Mouse (Mus musculus): Measurements from ENCODE around the gene Meis2. TPM values are rescaled to one million over a fixed set of nuclear protein-coding genes. Genes with fewer than 3 reads are reported as not detected.

Meis2 gene
- polyA plus RNA-seq, 1 experiment from 2014 or later = 65.7 TPM

DNA sequence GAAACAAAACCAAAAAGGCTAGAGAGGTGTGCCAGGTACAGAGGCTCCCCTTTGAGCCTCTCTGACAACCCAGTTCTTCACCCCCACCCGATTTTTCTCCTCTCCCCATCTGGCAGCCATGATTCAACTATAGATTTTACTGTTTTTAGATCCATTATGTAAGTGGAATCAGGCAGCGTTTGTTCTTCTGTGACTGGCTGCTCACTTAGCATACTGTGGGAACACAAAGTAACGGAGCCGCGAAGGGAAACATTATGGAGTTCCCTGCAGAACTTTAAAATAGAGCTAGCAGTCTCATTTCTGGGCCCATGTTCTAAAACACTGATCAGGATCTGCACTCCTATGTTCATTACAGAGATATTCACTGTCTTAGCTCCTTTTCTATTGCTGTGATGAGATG, 243.3 kb downstream of the Meis2 start:
- H3K4me3 ChIP-seq = no peak overlapping the region
- DNase-seq (ENCODE audit: low spot score) = no peak
- 92% methylated on average over 5 of the region's 5 CpGs for WGBS

GRCm38 (mm10) chr2:115817959-115818358, 247.7 kb downstream of the Meis2 start:
- H3K27ac ChIP-seq = no peak overlapping the region
- H3K9me3 ChIP-seq (replicated peaks) = no peaks in the 10 kb centered on the region
- no peak overlapping the region for H3K4me3 ChIP-seq
- peaks cover 16% of the 10 kb centered on the region for H3K4me1 ChIP-seq
- no peaks in the 10 kb centered on the region for H3K36me3 ChIP-seq
- 91% methylated on average over 6 of the region's 6 CpGs for WGBS
- DNase-seq (ENCODE audit: low spot score) = no peak
- H3K27me3 ChIP-seq (ENCODE audit: low read depth, poor library complexity, severe bottlenecking) = no peaks in the 10 kb centered on the region

More for the DNA sequence above, 243.3 kb downstream of the Meis2 start:
- H3K27me3 ChIP-seq (ENCODE audit: low read depth, poor library complexity, severe bottlenecking) = no peaks in the 10 kb centered on the region
- H3K27ac ChIP-seq = no peak overlapping the region
- H3K9me3 ChIP-seq (replicated peaks) = no peaks in the 10 kb centered on the region
- no peaks in the 10 kb centered on the region for H3K4me1 ChIP-seq
- H3K36me3 ChIP-seq = no peaks in the 10 kb centered on the region

DNA sequence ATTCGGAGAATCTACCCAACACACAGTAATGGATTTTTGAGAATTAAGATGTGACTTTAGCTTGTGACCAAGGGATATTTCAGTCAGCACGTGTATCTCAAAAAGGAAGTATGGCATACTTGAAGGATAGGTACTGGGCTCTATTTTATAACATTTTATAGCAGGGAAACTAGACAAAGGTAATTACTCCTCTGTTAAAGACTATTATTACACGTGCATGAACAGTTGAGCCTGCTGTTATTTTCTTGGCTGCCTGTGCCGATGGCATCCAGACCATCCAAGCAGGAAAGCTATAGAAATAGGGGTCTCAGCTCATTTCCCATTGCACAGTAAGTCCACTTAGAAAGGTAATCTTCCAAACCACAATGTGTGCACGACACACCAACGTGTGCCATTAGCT, 251.9 kb downstream of the Meis2 start:
- no peaks in the 10 kb centered on the region for H3K9me3 ChIP-seq (replicated peaks)
- WGBS = 46% methylated on average over 6 of the region's 6 CpGs
- peak overlapping the region; percentile 39 for H3K4me3 ChIP-seq

DNA sequence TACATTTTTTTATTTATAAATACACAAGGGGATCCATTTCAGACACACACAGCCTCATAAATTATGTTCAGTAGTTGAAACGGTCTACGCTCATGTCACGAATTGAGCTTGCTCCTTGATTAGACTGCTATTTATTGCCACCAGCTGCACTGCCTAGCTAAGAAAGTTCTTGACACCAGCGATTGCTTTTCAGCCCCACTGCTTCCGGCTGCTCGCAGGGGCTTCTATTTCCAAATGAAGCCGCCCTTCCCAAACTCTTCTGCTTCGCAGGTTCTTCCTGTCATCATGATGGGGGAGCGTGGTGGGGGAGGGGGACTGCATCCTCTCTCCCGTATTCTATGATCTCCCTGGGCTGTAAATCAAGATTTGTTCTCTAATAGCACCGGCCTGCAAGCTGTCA, 252.3 kb downstream of the Meis2 start:
- no peaks in the 10 kb centered on the region for H3K9me3 ChIP-seq (replicated peaks)
- H3K36me3 ChIP-seq = no peaks in the 10 kb centered on the region
- peaks cover 24% of the 10 kb centered on the region for H3K4me1 ChIP-seq
- H3K27me3 ChIP-seq (ENCODE audit: low read depth, poor library complexity, severe bottlenecking) = no peaks in the 10 kb centered on the region
- WGBS = 13% methylated on average over 11 of the region's 11 CpGs
- DNase-seq (ENCODE audit: low spot score) = peak; percentile 61
- H3K27ac ChIP-seq = no peak overlapping the region
- peak overlapping the region; percentile 39 for H3K4me3 ChIP-seq

More for the DNA sequence above, 251.9 kb downstream of the Meis2 start:
- Histone ChIP-seq H3K4me1 (peaks cover 24% of the 10 kb centered on the region), H3K27ac (no peak overlapping the region), H3K27me3 (ENCODE audit: low read depth, poor library complexity, severe bottlenecking) (no peaks in the 10 kb centered on the region), H3K36me3 (no peaks in the 10 kb centered on the region)
- no peak for DNase-seq (ENCODE audit: low spot score)

All from limb, embryonic 10.5 days (tissue).